Mouse (Mus musculus): ENCODE data around the gene Itgax.
"Not testable (repeated sequence)": the region's sequence is repeated elsewhere in the genome, so short reads cannot be mapped to it uniquely, and the experiment has no call there.

DNA sequence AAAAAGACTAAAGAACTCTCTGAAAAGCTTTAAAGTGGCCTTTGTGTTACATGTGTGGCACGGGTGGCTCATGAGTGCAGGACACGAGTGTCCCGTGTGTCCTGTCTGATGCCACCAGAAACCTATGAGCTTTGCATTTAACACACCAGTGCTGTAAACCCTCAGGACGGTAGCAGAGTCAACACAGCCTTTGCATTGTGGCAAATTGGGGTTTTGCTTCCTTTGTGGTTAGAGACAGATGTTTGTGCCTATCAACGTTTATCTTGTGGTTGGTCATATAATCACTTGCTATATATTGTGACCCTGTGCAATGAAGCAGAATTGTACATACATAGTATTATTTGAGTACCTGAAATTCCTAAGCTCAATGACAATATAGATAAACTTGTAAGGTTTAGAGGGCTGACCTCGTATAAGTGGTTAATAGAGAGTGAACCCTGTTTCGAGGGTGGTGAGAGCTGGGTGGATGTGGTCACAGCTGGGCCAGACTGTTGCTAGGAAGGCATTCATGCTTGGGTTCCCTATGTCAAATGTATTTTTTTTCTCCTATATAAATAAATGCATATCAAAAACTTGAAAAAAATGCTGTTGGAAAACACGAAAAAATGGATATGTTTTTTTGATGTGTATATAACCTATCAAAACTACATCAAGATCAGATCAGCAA is 29.5 kb downstream of the Itgax start:
- not testable (repeated sequence) for TF ChIP-seq CTCF (IDR thresholded peaks at IDR 0.05; ENCODE audit: borderline replicate concordance, extremely low read depth, insufficient read depth, insufficient read length); POLR2A (IDR thresholded peaks at IDR 0.05; ENCODE audit: borderline replicate concordance, extremely low read depth, insufficient read depth, insufficient read length, poor library complexity, severe bottlenecking)

Measured in brain, embryonic 14.5 days (tissue).